Mouse (Mus musculus) liver, embryonic 14.5 days (tissue): ENCODE measurements around the gene Ppp1r14b.

Source experiments
- CTCF ChIP-seq: IDR thresholded peaks from 2 replicates; pipeline ENCODE4 v1.5.1; 2016; ENCODE audit warnings: antibody characterized with exemption, low read depth, control low read depth
- EP300 ChIP-seq: IDR thresholded peaks from 2 replicates; pipeline ENCODE4 v1.6.1; 2016; ENCODE audit warnings: antibody characterized with exemption, low read depth

GRCm38 (mm10) chr19:6999360-7000063 lies 24.7 kb downstream of the Ppp1r14b start:
- TF ChIP-seq CTCF, result no peak
- no peak for TF ChIP-seq EP300
